Mouse (Mus musculus) NIH3T3 (cell line): ENCODE measurements around the gene Ezh2.

ENCODE experiments used
- DNase-seq: peaks from one replicate; pipeline ENCODE4 v3.0.0-alpha.2; 2012; ENCODE audit warnings: low read depth

Ezh2 gene

GRCm38 (mm10) chr6:47535333-47535732, 59.8 kb downstream of the Ezh2 start:
- no peak for DNase-seq

- DNase-seq = no peak
Measured at GRCm38 (mm10) chr6:47532547-47532946, 62.6 kb downstream of the Ezh2 start.

GRCm38 (mm10) chr6:47527655-47528054, 67.5 kb downstream of the Ezh2 start:
- peak; percentile 15 for DNase-seq

GRCm38 (mm10) chr6:47527129-47527528, 68.0 kb downstream of the Ezh2 start:
- DNase-seq = no peak

- DNase-seq = no peak
Measured at GRCm38 (mm10) chr6:47526446-47526845, 68.7 kb downstream of the Ezh2 start.

- peak; percentile 9 for DNase-seq
Measured at GRCm38 (mm10) chr6:47525041-47525440, 70.1 kb downstream of the Ezh2 start.

- peak; percentile 49 for DNase-seq
Measured at GRCm38 (mm10) chr6:47522431-47522830, 72.7 kb downstream of the Ezh2 start.

GRCm38 (mm10) chr6:47520030-47520429, 75.1 kb downstream of the Ezh2 start:
- no peak for DNase-seq

- peak; percentile 10 for DNase-seq
Measured at GRCm38 (mm10) chr6:47494562-47494961, 100.6 kb downstream of the Ezh2 start.

- no peak for DNase-seq
Measured at GRCm38 (mm10) chr6:47482027-47482426, 113.1 kb downstream of the Ezh2 start.
